Mouse (Mus musculus): ENCODE measurements around the gene Hist1h4c. TPM values are rescaled to one million over a fixed set of nuclear protein-coding genes. Genes with fewer than 3 reads are reported as not detected.

Gene Hist1h4c
- polyA plus RNA-seq, 1 experiment from 2014 or later, result 8.2 TPM

Small RNA genes within 50 kb of the gene (microRNA-seq; reads per million reads assigned to microRNA genes)
- gene Gm44314, result not detected
- not detected for gene Gm44350

Other genes starting within 250 kb of the Hist1h4c start
- 0.14 and 0.26 TPM in 2 replicates for gene Btn1a1, start 232.6 kb downstream of the Hist1h4c start, polyA plus RNA-seq (2015; fragmentation: Nextera tagmentation; extraction: Ambion mirVana)
- gene Btn2a2, start 209.6 kb downstream of the Hist1h4c start, polyA plus RNA-seq (2015; fragmentation: Nextera tagmentation; extraction: Ambion mirVana), result 0.16 and 0.21 TPM in 2 replicates
- 6.9 and 8.1 TPM in 2 replicates for gene Hist1h4h, start 167.4 kb downstream of the Hist1h4c start, polyA plus RNA-seq (2015; fragmentation: Nextera tagmentation; extraction: Ambion mirVana)
- gene Hist1h2af, start 164.5 kb downstream of the Hist1h4c start, polyA plus RNA-seq (2015; fragmentation: Nextera tagmentation; extraction: Ambion mirVana), result 6.2 and 8.4 TPM in 2 replicates
- 9.5 and 10.8 TPM in 2 replicates for gene Hist1h3g, start 163.0 kb downstream of the Hist1h4c start, polyA plus RNA-seq (2015; fragmentation: Nextera tagmentation; extraction: Ambion mirVana)
- 1.4 TPM in 2 replicates for gene Hist1h2bh, start 155.1 kb downstream of the Hist1h4c start, polyA plus RNA-seq (2015; fragmentation: Nextera tagmentation; extraction: Ambion mirVana)
- gene Hist1h3f, start 154.4 kb downstream of the Hist1h4c start, polyA plus RNA-seq (2015; fragmentation: Nextera tagmentation; extraction: Ambion mirVana), result 0.75 and 1.5 TPM in 2 replicates
- gene Hist1h4f, start 146.8 kb downstream of the Hist1h4c start, polyA plus RNA-seq (2015; fragmentation: Nextera tagmentation; extraction: Ambion mirVana), result 1.7 and 2.1 TPM in 2 replicates
- gene Hist1h1d, start 145.2 kb downstream of the Hist1h4c start, polyA plus RNA-seq (2015; fragmentation: Nextera tagmentation; extraction: Ambion mirVana), result 0.78 and 0.86 TPM in 2 replicates
- gene Hist1h3e, start 136.1 kb downstream of the Hist1h4c start, polyA plus RNA-seq (2015; fragmentation: Nextera tagmentation; extraction: Ambion mirVana), result 7.1 and 7.9 TPM in 2 replicates
- gene Hist1h2ae, start 127.2 kb downstream of the Hist1h4c start, polyA plus RNA-seq (2015; fragmentation: Nextera tagmentation; extraction: Ambion mirVana), result 143 and 164 TPM in 2 replicates
- gene Hist1h2bg, start 127.1 kb downstream of the Hist1h4c start, polyA plus RNA-seq (2015; fragmentation: Nextera tagmentation; extraction: Ambion mirVana), result 14.5 and 17.7 TPM in 2 replicates
- gene Hist1h2bf, start 124.3 kb downstream of the Hist1h4c start, polyA plus RNA-seq (2015; fragmentation: Nextera tagmentation; extraction: Ambion mirVana), result 10.1 and 10.2 TPM in 2 replicates
- gene Hist1h2ad, start 124.1 kb downstream of the Hist1h4c start, polyA plus RNA-seq (2015; fragmentation: Nextera tagmentation; extraction: Ambion mirVana), result 3.1 and 4.6 TPM in 2 replicates
- gene Hist1h3d, start 122.7 kb downstream of the Hist1h4c start, polyA plus RNA-seq (2015; fragmentation: Nextera tagmentation; extraction: Ambion mirVana), result 9.4 and 10.2 TPM in 2 replicates
- 160 and 177 TPM in 2 replicates for gene Hist1h4d, start 116.9 kb downstream of the Hist1h4c start, polyA plus RNA-seq (2015; fragmentation: Nextera tagmentation; extraction: Ambion mirVana)
- 2.5 and 3.6 TPM in 2 replicates for gene Hist1h2be, start 77.3 kb downstream of the Hist1h4c start, polyA plus RNA-seq (2015; fragmentation: Nextera tagmentation; extraction: Ambion mirVana)
- gene Hist1h1e, start 75.9 kb downstream of the Hist1h4c start, polyA plus RNA-seq (2015; fragmentation: Nextera tagmentation; extraction: Ambion mirVana), result 28.3 and 28.5 TPM in 2 replicates
- 1.6 and 1.8 TPM in 2 replicates for gene Hist1h2ac, start 14.5 kb downstream of the Hist1h4c start, polyA plus RNA-seq (2015; fragmentation: Nextera tagmentation; extraction: Ambion mirVana)
- gene Hist1h2bc, start 14.3 kb downstream of the Hist1h4c start, polyA plus RNA-seq (2015; fragmentation: Nextera tagmentation; extraction: Ambion mirVana), result 60.8 and 63.6 TPM in 2 replicates
- gene Hist1h1t, start 2.6 kb downstream of the Hist1h4c start, polyA plus RNA-seq (2015; fragmentation: Nextera tagmentation; extraction: Ambion mirVana), result 0.22 and 0.35 TPM in 2 replicates
- gene Hfe, start 12.4 kb upstream of the Hist1h4c start, polyA plus RNA-seq (2015; fragmentation: Nextera tagmentation; extraction: Ambion mirVana), result 8.6 and 10.8 TPM in 2 replicates
- 36.2 and 37.0 TPM in 2 replicates for gene Hist1h1c, start 40.4 kb upstream of the Hist1h4c start, polyA plus RNA-seq (2015; fragmentation: Nextera tagmentation; extraction: Ambion mirVana)
- gene Hist1h3c, start 47.1 kb upstream of the Hist1h4c start, polyA plus RNA-seq (2015; fragmentation: Nextera tagmentation; extraction: Ambion mirVana), result 12.0 and 13.7 TPM in 2 replicates
- 3.2 and 4.1 TPM in 2 replicates for gene Hist1h2bb, start 48.3 kb upstream of the Hist1h4c start, polyA plus RNA-seq (2015; fragmentation: Nextera tagmentation; extraction: Ambion mirVana)
- gene Hist1h2ab, start 52.7 kb upstream of the Hist1h4c start, polyA plus RNA-seq (2015; fragmentation: Nextera tagmentation; extraction: Ambion mirVana), result 74.3 and 83.5 TPM in 2 replicates
- 12.0 and 18.6 TPM in 2 replicates for gene Hist1h3b, start 53.8 kb upstream of the Hist1h4c start, polyA plus RNA-seq (2015; fragmentation: Nextera tagmentation; extraction: Ambion mirVana)
- gene Hist1h4b, start 58.6 kb upstream of the Hist1h4c start, polyA plus RNA-seq (2015; fragmentation: Nextera tagmentation; extraction: Ambion mirVana), result 5.8 and 7.5 TPM in 2 replicates
- 0.69 TPM in 1 of 2 replicates, not detected in the other for gene Hist1h4a, start 62.8 kb upstream of the Hist1h4c start, polyA plus RNA-seq (2015; fragmentation: Nextera tagmentation; extraction: Ambion mirVana)
- gene Hist1h3a, start 63.9 kb upstream of the Hist1h4c start, polyA plus RNA-seq (2015; fragmentation: Nextera tagmentation; extraction: Ambion mirVana), result 8.3 and 8.5 TPM in 2 replicates
- 3.3 and 3.9 TPM in 2 replicates for gene Hist1h1a, start 65.2 kb upstream of the Hist1h4c start, polyA plus RNA-seq (2015; fragmentation: Nextera tagmentation; extraction: Ambion mirVana)
- gene Trim38, start 71.5 kb upstream of the Hist1h4c start, polyA plus RNA-seq (2015; fragmentation: Nextera tagmentation; extraction: Ambion mirVana), result not detected in 2 replicates
- gene Slc17a2, start 108.5 kb upstream of the Hist1h4c start, polyA plus RNA-seq (2015; fragmentation: Nextera tagmentation; extraction: Ambion mirVana), result not detected in 2 replicates
- gene Slc17a3, start 141.0 kb upstream of the Hist1h4c start, polyA plus RNA-seq (2015; fragmentation: Nextera tagmentation; extraction: Ambion mirVana), result not detected in 2 replicates
- 0.15 TPM in 1 of 2 replicates, not detected in the other for gene Slc17a1, start 169.3 kb upstream of the Hist1h4c start, polyA plus RNA-seq (2015; fragmentation: Nextera tagmentation; extraction: Ambion mirVana)
- gene Slc17a4, start 216.6 kb upstream of the Hist1h4c start, polyA plus RNA-seq (2015; fragmentation: Nextera tagmentation; extraction: Ambion mirVana), result not detected in 2 replicates
- gene Hist1h2ba, start 235.7 kb upstream of the Hist1h4c start, polyA plus RNA-seq (2015; fragmentation: Nextera tagmentation; extraction: Ambion mirVana), result not detected in 2 replicates
- gene Hist1h2aa, start 236.0 kb upstream of the Hist1h4c start, polyA plus RNA-seq (2015; fragmentation: Nextera tagmentation; extraction: Ambion mirVana), result not detected in 2 replicates

Data from lung, embryonic 15.5 days (tissue).